Mouse (Mus musculus) adrenal gland, postnatal 36 days (tissue): ENCODE data around the gene Ankrd27. TPM values are rescaled to one million over a fixed set of nuclear protein-coding genes. Genes with fewer than 3 reads are reported as not detected.

ENCODE experiments used
- DNase-seq, 2 experiments: peaks; one replicate each; pipeline ENCODE4 v3.0.0; 2021; ENCODE audit warnings: mixed read lengths in 1 of 2
- total RNA-seq, 2 experiments: library from RNA; stranded (reverse); gene quantifications; 2 replicates each; pipeline ENCODE4 v1.2.3; 2021

Ankrd27 gene
- total RNA-seq, 2 experiments from 2014 or later = 23.6 to 32.6 TPM

DNA sequence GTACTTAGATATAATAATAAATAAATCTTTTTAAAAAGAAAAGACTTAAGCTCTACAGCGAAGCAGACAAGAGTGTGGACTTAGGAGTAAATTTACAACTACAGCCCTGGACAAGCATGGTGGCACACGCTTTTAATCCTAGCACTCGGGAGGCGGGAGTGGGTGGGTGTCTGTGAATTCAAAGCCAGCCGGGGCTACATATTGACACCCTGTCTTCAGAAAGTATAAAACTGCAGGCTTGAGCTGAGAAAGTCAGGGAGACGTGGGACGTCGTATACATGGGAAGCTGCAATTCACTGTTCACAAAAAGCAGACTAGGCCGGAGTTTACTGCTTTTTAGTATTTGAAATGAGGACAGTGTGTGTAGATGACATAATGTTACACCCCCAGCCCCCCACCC, 50.8 kb downstream of the Ankrd27 start:
- no peak for DNase-seq

DNA sequence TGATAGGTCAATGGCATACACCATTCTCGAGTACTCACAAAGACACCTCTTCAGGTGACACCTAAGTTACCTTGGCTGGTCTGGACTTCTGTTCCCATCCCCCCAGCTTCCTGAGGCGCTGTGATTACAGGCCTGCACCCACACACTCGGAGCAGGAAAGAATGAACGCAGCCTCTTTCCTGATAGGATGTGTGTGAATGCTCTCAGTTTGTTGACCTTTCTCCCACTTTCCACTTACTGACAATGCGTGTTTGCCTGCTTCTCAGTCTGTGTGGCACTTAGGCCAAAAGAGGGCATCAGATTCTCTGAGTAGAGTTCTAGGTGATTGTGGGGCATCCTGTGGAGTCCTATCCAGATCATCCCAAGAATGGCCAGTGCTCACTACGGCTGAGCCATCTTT, 54.0 kb downstream of the Ankrd27 start:
- DNase-seq = no peak

DNA sequence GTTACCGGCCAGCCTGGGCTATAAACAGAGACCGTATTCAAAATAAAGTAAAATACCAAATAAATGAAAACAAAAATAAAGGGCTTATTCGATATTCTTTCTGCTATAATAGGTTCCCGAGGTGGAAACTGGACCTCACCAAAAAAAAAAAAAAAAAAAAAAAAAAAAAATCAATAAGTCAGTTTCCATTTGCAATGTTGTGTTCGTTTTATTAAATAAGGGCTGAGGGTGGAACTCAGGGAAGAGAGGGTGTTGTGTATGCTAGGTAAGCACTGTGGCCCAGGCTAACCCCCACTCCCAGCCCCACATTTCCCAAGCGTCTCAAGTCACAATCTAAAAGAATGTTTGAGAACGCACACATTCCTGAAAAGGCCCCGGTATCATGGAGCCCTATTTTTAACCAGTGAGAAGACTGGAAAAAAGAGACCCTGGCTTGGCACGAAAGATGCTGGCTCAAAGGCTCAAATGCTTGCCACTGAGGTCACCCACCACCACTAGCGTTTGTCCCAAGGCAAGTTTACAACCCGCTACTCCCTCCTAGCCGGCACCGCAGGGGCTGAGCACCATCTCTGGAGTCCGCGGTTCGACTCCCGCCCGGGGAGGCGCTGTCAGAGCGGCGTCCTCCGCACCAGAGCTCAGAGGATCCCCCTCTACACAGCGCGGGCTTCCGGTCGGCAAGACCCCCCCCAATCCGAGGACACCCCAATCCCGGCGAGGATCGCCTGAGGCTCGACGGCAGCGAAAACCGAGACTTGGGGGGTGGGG, 60.5 kb downstream of the Ankrd27 start:
- peak; percentile 16 to 52 for DNase-seq

DNA sequence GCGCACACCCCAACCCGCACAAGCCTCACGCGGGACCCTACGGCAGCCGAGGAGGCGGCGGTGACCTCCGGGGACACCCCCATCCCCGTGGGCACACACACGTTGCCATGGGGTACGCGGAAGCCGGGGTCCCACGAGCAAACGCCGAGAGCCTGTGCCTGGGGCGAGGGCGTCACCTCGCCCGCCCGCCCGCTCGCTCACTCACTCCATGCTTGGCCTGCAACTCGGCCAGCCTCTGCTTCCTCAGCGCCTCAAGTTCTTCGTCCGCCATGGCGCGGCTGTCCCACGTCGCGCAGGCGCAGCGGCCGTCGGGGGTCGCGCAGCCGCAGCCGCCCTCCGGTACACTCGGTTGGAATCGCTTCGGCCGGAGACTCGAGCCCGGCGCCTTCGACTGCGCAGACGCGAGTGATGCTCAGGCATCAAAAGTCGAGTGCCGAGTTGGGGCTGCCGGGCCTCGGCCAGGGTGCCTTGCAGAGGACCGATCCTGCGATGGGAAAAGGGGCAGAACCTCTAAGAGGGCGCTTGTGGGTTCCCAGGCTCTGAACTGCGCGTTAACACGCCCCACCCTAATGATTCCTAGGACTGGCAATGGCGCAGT, 61.2 kb downstream of the Ankrd27 start, which contains the start of gene Pdcd5:
TSS of gene Pdcd5 (minus strand) at position 421 of the 598 bp plus-strand sequence.
- DNase-seq = peak; percentile 98

DNA sequence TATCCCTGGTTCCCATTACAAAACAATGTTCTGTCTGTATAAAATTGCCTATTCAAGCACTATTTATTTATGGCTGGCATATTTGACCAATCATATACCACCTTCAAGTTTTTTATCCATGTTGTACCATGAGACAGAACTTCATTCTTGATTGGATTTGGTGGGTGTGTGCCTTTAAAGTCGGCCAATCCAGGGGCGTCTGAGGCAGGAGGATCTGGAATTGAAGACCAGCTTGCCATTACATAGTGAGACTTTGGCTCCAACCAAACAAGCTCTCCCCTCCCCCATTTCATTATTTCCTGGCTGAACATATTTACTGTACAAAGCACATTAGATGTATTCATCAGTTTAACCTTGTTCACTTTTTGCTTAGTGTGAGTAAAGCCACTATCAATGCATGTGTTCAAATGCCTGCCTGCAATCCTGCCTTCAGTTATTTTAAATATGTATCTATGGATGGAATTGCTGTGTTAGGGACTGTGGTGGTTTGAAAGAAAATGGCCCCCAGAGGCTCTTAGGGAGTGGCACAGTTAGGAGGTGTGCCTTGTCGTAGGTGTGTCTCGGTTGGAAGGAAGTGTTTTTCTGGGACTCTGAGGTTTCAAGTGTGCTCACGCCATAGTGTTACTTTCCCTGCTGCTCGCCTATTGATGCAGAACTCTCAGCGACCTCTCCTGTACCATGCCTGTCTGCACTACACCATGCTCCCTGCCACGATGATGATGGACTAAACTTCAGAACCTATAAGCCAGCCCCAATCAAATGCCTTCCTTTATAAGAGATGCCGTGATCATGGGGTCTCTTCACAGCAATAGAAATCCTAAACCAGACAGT, 62.4 kb downstream of the Ankrd27 start:
- no peak for DNase-seq

DNA sequence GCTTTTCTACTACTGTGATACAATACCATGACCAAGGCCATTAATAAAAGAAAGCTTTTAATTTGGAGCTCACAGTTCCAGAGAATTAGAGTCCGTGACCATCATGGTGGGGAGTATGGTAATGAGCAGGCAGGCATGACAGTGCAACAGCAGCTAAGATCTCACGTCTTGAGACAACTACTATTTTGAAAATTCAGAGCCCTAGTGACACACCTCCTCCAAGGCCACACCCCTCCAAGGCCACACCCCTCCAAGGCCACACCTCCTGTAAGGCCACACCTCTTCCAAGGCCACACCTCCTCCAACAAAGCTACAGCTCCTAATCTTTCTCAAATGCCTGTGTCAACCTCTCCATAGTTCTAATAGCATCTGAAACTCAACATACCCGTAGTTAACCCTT, 63.0 kb downstream of the Ankrd27 start:
- DNase-seq = peak; percentile 39 to 57

DNA sequence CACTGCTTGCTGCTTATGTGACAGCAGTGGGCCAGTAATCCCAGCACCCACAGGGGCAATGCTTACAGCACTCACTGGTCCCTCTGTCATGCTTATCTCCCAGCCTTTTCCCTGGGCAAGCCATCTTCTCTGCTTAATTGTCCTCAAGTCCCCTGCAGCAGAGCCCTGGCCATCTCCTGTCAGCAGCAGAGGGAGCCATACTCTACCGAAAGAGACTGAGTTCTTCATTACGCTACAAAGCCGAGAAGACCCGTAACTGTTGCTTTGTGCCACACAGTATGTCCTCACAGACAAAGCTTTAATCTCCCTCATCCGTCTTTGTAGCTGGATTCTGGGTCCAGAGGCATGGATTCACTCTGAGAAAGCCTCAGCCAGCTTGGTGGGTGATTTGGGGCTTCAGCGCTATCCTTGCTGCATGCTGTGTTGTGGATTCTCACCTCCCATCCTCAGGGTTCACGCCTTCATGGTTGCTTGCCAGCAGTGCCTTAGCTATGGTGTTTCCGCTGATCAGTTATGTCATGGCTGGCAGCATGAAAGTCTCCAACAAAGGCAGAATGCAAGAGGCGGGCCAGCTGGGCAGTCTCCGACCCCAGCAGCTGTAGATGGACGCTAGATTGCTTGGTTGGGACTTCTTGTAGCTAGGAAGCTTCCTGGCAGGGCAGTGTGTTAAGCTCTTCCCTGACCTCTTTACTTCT, 64.8 kb downstream of the Ankrd27 start:
- no peak for DNase-seq

DNA sequence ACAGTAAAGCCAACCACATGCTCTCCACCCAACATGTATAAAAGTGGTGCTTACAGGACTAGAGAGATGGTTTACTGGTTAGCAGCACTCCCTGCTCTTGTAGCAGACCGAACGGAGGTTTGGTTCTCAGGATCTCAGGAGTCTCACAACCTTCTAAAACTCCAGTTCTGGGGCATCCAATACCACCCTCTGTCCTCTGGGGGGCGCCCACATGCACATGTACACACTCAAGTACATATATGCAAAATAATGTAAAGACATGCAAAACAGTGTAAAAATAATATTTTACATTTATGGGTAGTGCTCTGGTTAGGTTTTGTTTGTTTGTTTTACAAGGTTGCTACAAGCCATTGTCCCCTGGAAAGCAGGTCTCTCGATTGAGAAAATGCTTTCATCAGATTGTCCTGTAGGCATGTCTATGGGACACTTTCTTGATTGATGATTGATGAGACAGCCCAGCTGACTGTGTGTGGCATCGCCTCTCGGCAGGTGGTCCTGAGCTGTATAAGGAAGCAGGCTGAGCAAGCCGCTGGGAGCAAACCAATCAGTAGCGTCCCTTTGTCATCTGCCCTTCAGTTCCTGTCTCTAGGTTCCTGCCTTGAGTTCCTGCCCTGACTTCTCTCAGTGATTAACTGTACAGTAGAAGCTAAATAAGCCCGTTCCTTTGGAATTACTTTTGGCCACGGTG, 65.7 kb downstream of the Ankrd27 start:
- no peak for DNase-seq

DNA sequence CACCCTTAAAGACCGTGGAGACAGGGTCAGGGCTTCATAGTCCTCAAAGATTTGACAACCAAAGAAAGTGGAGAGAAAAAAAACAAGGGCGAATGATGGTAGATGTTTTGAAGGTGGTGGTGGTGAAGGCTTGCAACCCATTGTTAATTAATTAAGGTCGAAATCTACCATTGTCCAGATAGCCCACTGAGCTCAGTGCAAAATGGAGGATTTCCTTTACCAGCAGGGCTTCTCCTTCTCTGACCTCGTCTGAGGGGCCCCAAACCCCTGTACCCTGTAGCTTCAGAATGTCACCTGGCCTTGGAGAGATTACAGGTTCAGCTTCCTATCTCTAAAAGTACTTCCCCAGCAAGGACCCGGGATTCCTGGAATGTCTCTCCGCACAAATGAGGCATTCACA, 71.8 kb downstream of the Ankrd27 start:
- no peak for DNase-seq

DNA sequence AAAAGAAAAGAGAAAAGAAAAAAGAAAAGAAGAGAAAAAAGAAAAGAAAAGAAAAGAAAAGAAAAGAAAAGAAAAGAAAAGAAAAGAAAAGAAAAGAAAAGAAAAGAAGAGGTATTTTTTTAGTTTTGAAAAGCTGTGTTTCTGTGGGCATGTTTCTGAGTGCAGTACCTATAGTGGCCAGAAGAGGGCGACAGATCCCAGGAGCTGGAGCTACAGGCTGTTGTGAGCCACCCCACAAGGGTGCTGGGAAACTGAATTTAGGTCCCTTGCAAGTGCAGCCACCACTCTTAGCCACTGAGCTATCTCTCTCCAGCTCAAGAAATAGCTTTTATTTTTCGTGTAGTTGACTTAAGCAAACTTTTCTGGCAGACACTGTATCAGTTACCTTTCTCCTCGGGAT, 73.1 kb downstream of the Ankrd27 start:
- peak; percentile 19 to 39 for DNase-seq

DNA sequence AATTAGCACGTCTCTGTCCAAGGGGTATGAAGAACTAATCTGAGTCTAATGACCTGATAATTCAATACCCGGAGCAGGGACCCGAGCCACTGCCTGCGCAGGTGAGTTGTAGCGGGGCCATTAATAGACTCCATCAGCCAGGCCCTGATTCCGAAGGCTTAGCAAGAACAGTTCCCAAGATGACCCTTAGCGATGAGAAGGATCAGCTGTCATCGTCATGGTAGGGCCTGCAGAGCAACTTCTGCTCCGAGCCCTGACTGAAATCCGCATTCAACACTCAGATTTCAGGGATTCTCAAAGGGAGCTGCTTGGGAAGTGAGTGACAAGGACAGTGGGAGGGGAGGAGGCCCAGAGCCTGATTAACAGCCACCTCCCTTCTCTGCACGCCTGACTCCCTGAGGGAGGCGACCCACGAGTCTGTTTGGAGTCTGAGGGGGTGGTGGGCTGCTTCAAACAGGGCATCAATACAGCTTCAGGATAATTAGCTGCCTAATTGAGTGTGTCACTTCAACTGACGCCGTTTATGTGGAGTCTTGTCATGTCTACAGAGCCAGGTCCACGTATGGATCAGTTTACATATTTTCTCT, 77.8 kb downstream of the Ankrd27 start:
- no peak for DNase-seq

DNA sequence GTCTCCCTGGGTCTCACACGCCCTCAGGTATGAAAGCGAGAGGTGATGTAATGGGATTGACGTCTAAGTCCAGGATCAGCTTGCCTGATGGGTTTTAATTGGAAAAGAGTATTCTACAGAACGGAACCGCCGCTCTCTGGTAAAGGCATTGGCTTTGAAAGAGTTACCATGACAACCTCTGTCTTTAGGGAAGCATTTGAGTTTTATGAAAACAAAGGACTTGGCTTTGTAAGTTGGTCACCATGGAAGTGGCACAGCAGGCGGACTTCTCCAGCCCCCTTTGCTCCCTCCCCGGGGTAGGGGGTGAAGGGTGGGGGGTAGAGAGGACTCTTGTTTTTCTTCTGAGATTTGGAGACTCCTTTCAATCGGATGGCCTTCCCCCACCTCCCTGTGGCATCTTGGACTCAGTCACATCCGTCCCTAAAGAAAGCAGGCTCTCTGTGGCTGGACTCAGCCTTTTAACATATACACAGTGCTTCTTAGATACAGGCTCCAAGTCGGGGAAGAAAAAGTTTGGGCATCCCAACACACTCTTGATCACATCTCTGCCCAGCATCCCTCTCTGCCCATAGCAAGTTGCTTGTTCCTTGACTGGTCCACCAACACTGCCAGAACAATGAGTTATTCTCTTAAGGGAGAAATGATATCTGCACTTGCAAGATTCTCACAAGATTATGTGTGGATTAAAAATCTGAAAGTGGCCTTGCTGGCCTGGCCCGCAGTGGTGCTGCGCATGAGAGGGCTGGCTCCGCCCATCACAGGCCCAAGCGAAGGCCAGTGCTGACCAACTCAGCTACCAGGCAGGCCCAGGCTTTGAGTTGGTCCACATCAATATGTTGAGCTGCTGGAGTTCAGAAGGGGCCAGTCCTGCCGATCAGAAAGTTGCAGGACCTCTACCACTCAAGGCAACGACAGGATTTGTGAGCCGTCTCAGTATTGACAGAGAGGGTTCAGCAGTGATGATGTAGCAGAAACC, 82.3 kb downstream of the Ankrd27 start:
- DNase-seq = no peak

DNA sequence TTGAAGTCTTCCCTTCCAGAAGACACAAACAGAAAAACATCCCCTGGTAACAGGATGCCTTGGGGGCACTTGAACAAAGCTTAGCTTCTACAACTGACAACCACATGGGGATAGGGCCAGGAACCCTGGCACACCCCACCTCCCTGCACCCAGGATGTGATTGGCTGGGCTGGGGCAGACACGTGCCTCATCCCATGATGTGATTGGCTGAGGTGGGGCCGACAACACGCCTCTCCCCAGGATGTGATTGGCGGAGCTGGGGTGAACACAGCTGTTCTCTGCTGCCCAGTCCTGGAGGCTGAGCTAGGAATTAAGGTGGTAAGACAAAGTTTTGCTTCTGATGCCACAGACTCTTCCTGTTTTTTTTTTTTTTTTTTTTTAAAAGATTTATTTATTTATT, 92.9 kb downstream of the Ankrd27 start:
- DNase-seq = no peak

DNA sequence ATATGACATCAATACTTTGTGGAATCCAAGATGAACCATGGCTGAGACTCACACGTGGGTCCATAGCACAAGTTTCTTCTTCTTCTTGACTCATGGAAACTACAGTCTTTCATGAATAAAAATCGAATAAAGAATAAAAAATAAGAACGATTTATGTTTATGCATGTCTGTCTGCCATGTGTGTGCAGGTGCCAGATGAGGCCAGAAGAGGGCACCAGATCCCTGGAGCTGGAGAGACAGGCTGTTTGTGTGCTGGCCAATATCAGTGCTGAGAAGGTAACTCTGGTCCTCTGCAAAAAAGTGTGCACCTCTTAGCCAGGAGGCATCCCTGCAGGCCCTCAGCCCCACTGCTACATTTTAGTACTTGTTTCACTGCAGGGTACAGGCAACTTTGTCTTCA, 95.5 kb downstream of the Ankrd27 start:
- DNase-seq = no peak

DNA sequence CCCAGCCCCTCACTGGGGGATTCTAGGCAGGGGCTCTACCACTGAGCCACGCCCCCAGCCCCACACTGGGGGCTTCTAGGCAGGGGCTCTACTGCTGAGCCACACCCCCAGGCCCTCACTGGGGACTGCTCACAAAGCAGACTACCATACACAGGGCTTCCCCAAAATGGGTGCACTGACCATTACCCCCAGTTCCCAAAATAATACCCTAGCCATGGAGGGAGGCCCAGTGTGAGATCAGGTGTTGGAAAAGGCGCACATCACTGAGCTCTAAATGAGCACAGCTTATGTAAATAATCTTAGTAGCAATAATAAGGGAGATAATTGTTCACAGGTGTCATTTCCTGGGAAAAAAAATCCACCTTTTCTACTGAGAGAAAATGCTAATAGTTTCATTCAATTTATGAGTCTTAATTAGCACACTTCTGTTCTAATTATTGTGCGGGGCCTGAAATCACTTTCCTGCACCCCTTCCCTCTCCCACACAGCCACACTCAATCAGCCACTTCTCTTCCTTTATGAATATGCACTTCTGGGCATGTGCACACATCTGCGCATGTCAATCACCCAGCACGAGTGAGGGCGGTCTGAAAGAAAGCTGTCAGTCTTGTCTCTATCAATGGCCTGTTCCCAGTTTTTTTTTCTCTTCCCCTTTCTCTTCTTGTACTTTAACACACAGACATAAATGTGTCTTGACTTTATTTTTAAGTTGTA, 97.5 kb downstream of the Ankrd27 start:
- no peak for DNase-seq

DNA sequence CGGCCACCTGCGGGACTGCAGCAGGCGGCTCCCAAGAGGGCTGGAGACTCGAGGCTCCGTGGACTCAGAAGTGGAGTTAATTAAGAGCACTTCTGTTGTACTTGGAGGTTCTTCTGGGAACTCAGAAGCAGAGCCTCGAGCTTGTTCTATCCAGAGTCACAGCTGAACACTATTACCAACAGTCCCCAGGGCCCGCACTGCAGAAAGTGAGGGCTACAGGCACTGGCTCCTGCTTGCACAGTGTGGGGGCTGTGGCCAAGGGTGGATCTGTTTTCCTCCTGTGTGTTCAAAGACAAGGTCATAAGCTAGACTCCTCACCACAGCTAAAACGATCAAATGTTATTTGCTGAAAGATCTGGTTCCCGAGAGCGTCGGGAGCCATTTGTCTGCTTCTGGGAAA, 100.2 kb downstream of the Ankrd27 start:
- DNase-seq = peak in 1 of 2 experiments; percentile 30

DNA sequence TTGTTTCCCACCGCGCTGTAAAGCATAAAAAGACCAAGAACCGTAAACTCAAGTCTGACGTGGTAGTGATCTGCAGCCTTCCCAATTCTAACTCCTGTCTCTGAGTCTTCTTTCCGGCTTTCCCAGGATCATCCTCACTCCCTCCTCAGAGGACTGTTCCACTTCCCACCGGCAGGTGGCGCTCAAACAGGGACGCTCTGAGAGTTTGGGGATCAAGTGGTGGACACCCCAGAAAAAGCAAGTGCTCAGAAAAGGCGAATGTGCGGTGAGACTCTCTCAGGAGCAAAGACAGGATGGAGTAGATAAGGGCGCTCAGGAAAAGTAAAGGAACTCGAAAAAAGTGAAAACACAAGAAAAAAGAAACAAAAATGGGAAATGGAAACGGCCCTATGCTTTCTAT, 100.7 kb downstream of the Ankrd27 start:
- peak; percentile 73 to 82 for DNase-seq

DNA sequence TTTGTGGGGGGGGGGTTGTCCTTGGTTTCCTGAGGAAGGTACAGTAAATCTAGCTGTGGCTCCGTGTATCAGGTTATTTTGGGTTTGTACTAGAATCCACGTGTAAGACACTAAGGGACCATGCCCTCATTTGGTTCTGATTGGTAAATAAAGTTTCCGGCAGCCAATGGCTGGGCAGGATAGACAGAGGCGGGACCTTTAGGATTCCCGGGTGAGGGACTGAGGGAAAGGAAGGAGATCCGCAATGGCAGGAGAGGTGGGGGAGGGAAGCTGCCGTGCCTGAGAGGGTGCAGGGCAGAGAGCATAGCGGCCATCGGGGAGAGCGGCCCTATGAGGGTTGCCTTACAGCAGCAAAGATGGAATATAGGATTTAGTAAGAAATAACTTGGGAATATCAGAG, 101.2 kb downstream of the Ankrd27 start:
- DNase-seq = peak; percentile 58 to 61

DNA sequence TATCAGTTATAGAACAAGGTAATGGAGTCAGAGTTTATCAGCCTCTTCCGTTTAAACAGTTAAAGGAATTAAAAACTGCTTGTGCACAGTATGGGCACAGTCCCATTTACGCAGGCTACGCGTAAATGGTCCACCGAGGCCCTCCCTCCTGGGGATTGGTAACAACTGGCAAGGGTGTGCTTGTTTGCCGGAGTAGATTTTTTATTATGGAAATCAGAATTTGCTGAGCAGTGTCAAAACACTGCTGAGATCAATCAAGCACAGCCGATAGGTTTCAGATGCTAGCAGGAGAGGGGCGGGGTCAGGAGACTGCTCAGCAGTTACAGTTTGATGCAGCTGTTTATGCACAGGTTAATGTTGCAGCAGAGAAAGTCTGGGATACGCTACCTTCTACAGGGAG, 102.2 kb downstream of the Ankrd27 start:
- no peak for DNase-seq
